Mouse (Mus musculus): Measurements from ENCODE around the gene C1qtnf4.

GRCm38 (mm10) chr2:90921178-90921577 is 35.5 kb downstream of the C1qtnf4 start:
- TF ChIP-seq CTCF (IDR thresholded peaks at IDR 0.05; ENCODE audit: control insufficient read depth, insufficient read depth, insufficient read length) (no peak), MAX (IDR thresholded peaks at IDR 0.05) (no peak), USF1 (IDR thresholded peaks at IDR 0.05; ENCODE audit: low read depth) (no peak)

Measured in C2C12 (cell line).